Mouse (Mus musculus): ENCODE data around the gene Cpne9.

DNA sequence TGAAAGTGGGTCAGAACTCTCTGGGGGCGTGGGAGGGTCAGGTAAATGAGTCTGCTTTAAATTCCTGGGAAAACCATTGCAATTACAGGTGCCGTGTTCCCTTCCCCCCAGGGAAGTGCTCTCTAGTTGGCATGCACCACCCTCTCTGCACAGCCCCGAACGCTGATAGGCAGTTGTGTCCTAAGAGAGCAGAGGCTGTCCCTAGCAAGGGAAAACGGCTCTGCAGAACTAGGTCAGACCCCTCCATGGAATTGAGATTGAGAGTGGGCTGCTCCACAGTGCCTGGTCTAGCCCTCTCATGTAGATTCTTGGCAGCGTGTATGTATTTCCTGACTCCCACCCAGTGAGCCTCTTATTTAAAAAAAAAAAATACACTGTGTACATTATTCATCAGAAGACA is 18.6 kb upstream of the Cpne9 start:
- TF ChIP-seq CTCF (IDR thresholded peaks at IDR 0.05; ENCODE audit: low read depth) (no peak), EP300 (IDR thresholded peaks at IDR 0.05; ENCODE audit: low read depth) (no peak)

All from liver, postnatal 0 days (tissue).